Mouse (Mus musculus): ENCODE measurements around the gene Commd3.

Gene Commd3

GRCm38 (mm10) chr2:18724462-18724861 is 52.3 kb downstream of the Commd3 start:
- DNase-seq = no peak
